Mouse (Mus musculus) forebrain, embryonic 16.5 days (tissue): Measurements from ENCODE around the gene Mrm1. TPM values are rescaled to one million over a fixed set of nuclear protein-coding genes. Genes with fewer than 3 reads are reported as not detected.
A peak's percentile ranks its signal among the peaks of the same experiment; 100 is the strongest.

Experiments used
- ATAC-seq: fragments of 200-750 bp; cut with Nextera tagmentation; 2 replicates; pipeline ENCODE4 v1.8.0; 2017; ENCODE audit warnings: mild to moderate bottlenecking, moderate library complexity
- H3K27ac ChIP-seq: fragments of 300-500 bp; sonication (generic); 2 replicates; pipeline ENCODE4 v1.5.1; 2014; ENCODE audit warnings: low read length, control low read depth
- H3K27me3 ChIP-seq: fragments of 300-500 bp; sonication (generic); replicated peaks from 2 replicates; pipeline ENCODE4 v1.6.1; 2014; ENCODE audit warnings: low read length; ENCODE audit not compliant: control insufficient read depth, insufficient read depth
- H3K36me3 ChIP-seq: fragments of 300-500 bp; sonication (generic); 2 replicates; pipeline ENCODE4 v1.6.1; 2014; ENCODE audit not compliant: control insufficient read depth, insufficient read depth
- H3K4me1 ChIP-seq: fragments of 300-500 bp; sonication (generic); replicated peaks from 2 replicates; pipeline ENCODE4 v1.6.1; 2014; ENCODE audit warnings: low read length; ENCODE audit not compliant: control insufficient read depth, insufficient read depth
- H3K4me2 ChIP-seq: fragments of 300-500 bp; sonication (generic); 2 replicates; pipeline ENCODE4 v1.6.1; 2014; ENCODE audit warnings: mild to moderate bottlenecking, low read length, control low read depth
- H3K4me3 ChIP-seq: fragments of 300-500 bp; sonication (generic); replicated peaks from 2 replicates; pipeline ENCODE4 v1.5.1; 2014; ENCODE audit warnings: mild to moderate bottlenecking, low read length, control low read depth
- H3K9ac ChIP-seq: fragments of 300-500 bp; sonication (generic); replicated peaks from 2 replicates; pipeline ENCODE4 v1.6.1; 2014; ENCODE audit warnings: low read depth, low read length, control low read depth
- H3K9me3 ChIP-seq: fragments of 300-500 bp; sonication (generic); 2 replicates; pipeline ENCODE4 v1.6.1; 2016; ENCODE audit warnings: low read length; ENCODE audit not compliant: control insufficient read depth
- WGBS: fragments of 180-500 bp; shearing (Covaris S2); extraction: QIAGEN DNeasy Blood & Tissue Kit; methylation state at CpG from one replicate; pipeline ENCODE4 v1.1.7; 2014; 5-methylcytosine and 5-hydroxymethylcytosine counted together
- polyA plus RNA-seq: library from polyadenylated mRNA; unstranded; fragments of >200 nt; fragmentation: Nextera tagmentation; extraction: Ambion mirVana; gene quantifications from 2 replicates; pipeline ENCODE4 v1.2.1, GENCODE M21; 2015

Mrm1 gene
- polyA plus RNA-seq, 1 experiment from 2014 or later: 15.9 TPM

DNA sequence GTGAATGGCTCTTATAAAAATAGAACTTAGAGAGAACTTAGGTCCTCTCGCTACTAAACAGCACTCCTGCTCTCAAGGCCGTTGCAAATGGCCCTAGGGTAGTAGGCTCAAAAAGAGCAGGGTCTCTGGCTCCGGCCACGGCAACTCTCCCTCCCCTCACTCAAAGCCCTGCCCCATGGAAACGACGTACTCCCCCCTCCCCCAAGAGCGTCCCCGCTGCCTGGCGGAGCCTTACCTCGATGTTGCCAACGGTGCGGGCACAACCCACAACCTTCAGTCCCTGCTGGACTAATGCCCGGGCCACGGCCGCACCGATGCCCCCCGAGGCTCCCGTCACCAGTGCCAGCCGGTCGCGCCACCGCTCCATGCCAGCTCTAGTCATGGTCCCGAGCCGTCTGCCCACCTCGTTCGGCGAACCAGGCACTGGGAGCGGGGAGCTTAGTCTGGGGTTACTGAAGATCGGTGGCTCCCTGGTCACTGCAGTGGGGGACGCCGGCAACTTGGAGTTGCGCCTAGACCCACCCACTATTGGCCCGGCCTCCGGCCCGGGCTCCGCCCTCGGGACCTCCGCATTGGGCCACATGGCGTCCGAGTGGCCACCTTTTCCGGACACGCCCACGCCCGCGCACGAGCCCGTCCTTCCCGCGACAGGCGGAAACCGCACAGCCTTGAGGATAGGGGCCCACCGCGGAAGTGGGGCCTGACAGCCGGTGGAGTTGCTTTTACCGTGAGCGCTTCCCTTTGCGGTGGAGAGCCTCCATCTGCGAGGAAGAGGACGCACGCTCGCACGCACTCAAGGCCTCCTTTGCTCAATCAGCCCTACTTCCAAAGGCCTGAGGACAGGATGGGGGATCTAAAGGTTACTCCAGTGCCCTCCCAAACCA, 9.4 kb upstream of the Mrm1 start, which contains the start of gene Dhrs11:
TSS of gene Dhrs11 (minus strand) at position 479 of the 884 bp plus-strand sequence.
- peak within 1 kb of the TSS; percentile 89 for H3K4me2 ChIP-seq
- H3K27me3 ChIP-seq: no peaks in the 10 kb centered on the region
- 0% methylated on average over 62 of the region's 62 CpGs for WGBS
- H3K9ac ChIP-seq: peak within 1 kb of the TSS; percentile 72
- H3K4me3 ChIP-seq: peak within 1 kb of the TSS; percentile 57
- no peak within 1 kb of the TSS for H3K27ac ChIP-seq
- H3K9me3 ChIP-seq: no peaks in the 10 kb centered on the region
- H3K36me3 ChIP-seq: peaks cover 3% of the 10 kb centered on the region
- peaks cover 13% of the 10 kb centered on the region for H3K4me1 ChIP-seq
- peak; percentile 86 for ATAC-seq

DNA sequence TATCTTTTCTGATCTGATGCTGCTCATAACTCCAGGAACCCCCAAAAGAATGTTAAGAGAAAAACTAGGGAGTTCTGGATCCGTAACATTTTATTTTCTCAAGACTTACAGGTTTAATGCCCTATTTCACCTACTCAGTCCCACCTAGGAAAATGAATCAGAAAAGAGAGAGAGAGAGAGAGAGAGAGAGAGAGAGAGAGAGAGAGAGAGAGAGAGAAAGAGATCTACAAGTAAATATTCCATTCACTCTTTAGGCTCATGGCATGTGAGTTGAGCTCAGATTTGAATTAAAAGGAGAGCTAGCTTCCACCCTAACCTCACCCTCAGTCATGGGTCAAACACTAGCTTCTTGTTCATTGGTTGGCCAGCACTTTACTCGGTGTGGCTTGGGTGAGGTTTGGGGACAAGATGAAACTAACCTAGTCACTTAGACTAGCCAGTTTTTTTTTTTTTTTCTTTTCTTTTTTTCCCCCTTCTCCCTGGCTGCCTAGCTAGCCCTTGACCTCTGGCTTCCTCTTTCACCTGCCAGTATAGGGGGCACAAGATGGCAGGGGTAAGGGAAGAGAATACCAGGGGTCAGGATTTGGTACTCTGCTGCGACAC, 8.7 kb upstream of the Mrm1 start:
- 51% methylated on average over 3 of the region's 3 CpGs for WGBS
- ATAC-seq: no peak
- Histone ChIP-seq H3K9me3 (no peaks in the 10 kb centered on the region), H3K27me3 (no peaks in the 10 kb centered on the region), H3K36me3 (no peaks in the 10 kb centered on the region; the same call in 1 of the 2 replicates), H3K4me2 (peak overlapping the region; percentile 89), H3K4me1 (peaks cover 13% of the 10 kb centered on the region), H3K9ac (peak overlapping the region; percentile 72; the same call in 1 of the 2 replicates), H3K4me3 (peak overlapping the region; percentile 57), H3K27ac (no peak overlapping the region)

DNA sequence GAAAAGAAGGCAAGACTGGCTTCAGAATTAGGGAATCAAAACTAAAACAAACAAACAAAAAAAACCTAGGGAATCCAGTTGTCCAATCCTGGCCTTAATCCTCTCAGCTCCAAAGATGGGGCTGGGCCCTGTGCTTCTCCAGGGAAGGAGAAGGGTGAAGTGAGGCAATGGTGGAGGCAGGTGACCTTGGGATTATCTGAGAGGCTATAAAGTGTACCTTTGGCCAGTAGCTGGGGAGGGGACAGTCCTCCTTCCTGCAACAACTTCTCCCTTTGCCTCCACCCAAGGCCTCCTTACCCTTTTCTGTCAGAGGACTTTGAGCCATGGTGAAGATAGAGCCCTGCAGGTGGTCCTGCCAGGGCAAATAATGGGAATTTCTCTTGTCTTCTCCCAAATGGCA, 8.2 kb upstream of the Mrm1 start:
- no peaks in the 10 kb centered on the region; the same call in 1 of the 2 replicates for H3K36me3 ChIP-seq
- H3K27me3 ChIP-seq: no peaks in the 10 kb centered on the region
- H3K9me3 ChIP-seq: no peaks in the 10 kb centered on the region
- no peak for ATAC-seq
- H3K4me1 ChIP-seq: peaks cover 13% of the 10 kb centered on the region
- H3K9ac ChIP-seq: no peak overlapping the region
- H3K4me3 ChIP-seq: no peak overlapping the region
- H3K4me2 ChIP-seq: no peak overlapping the region
- no peak overlapping the region for H3K27ac ChIP-seq

DNA sequence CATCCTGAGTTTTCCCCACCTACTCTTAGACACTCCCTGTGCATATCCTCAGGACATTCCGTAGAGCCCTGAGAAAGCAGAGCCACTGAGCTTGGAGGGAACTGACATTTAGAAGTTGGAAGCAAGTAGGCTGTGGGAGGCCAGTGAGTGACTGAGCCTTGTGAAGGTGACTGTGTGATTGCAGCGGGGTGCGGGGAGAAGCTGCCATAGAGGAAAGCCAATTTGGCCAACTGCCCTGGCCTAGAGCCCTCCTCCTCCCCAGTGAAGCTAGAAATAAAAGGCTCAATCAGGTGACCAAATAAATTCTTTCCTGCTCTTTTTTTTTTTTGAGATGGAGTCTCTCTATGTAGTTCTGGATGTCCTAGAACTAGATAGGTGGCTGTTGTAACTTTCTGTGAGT, 6.9 kb upstream of the Mrm1 start:
- Histone ChIP-seq H3K27ac (no peak overlapping the region), H3K4me2 (no peak overlapping the region), H3K9ac (no peak overlapping the region), H3K36me3 (no peaks in the 10 kb centered on the region; the same call in 1 of the 2 replicates), H3K4me1 (peaks cover 13% of the 10 kb centered on the region), H3K4me3 (no peak overlapping the region), H3K9me3 (no peaks in the 10 kb centered on the region), H3K27me3 (no peaks in the 10 kb centered on the region)
- 41% methylated on average over 3 of the region's 3 CpGs for WGBS
- no peak for ATAC-seq

DNA sequence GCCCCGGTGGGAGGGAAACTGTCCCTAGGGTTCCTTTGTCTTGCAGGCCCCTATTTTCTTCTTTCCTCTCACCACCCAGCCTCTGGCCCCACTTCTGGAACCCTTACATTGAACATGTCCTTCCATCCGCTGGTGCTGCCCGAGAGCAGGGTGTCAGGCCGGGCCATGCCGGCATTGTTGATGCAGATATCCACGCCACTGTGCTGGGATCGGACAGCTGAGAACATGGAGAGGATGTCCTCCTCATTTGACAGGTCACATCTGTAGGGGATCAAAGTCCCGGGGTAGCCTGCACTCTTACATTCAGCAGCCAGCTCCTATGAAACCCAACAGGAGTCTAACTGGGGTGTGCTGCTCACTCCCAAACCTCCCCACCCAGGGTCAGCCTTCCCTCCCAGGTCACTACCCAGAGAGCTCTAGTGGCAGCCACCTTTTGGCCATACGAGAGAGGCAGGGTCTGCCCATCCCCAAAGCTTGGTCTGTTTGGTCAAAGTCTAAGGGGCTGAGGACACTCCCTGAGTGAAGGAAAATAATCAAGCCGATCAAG, 6.0 kb upstream of the Mrm1 start:
- Histone ChIP-seq H3K9ac (no peak overlapping the region), H3K27ac (no peak overlapping the region), H3K36me3 (no peaks in the 10 kb centered on the region), H3K9me3 (no peaks in the 10 kb centered on the region), H3K4me1 (peaks cover 13% of the 10 kb centered on the region), H3K4me3 (no peak overlapping the region), H3K4me2 (no peak overlapping the region), H3K27me3 (no peaks in the 10 kb centered on the region)
- ATAC-seq: no peak
- WGBS: 91% methylated on average over 10 of the region's 10 CpGs

DNA sequence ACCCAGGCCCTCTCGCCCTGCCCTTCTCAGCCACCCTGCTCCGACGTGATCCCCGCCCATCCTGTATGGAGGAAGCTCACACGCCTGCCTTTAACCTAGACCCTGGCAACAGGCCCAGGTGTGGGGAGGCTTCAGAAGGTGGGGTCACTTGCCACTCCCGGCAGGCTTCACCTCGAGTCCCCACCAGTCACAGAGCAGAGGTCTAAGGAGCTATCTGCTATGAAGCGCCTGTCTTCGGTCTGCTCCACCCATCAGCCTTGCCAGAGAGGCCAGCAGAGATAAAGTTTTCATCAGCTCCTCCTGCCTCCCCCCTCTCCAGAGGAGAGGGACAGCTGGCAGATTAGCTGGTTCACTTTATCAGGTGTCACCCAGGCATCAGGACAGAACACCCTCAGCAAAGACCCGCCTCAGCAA, 4.2 kb upstream of the Mrm1 start:
- Histone ChIP-seq H3K9ac (no peak overlapping the region), H3K27me3 (no peaks in the 10 kb centered on the region), H3K9me3 (no peaks in the 10 kb centered on the region), H3K4me3 (no peak overlapping the region), H3K36me3 (no peaks in the 10 kb centered on the region), H3K4me2 (no peak overlapping the region), H3K4me1 (peaks cover 10% of the 10 kb centered on the region; the same call in 1 of the 2 replicates), H3K27ac (no peak overlapping the region)
- 67% methylated on average over 10 of the region's 10 CpGs for WGBS
- ATAC-seq: no peak

DNA sequence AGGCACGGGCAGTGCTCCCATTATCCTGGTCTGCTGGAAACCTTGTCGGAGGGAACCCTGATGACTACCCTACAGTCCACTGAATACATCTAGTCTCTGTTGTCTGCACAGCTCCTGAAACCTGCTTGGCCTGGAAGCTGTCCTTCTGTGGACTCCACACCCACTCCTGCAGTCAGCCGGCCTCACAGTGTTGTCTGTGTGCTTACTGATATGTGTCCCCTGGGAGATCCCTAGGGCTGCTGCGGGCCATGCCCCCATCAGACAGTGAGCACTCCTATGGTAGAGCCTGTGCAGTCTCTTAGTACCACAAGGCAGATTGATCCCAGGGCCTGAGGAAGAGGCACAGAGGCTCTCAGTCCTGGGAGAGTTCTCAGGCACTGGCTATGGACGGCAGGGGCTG, 3.2 kb upstream of the Mrm1 start:
- H3K27me3 ChIP-seq: no peaks in the 10 kb centered on the region
- no peak overlapping the region for H3K4me3 ChIP-seq
- no peak for ATAC-seq
- no peaks in the 10 kb centered on the region for H3K9me3 ChIP-seq
- H3K4me2 ChIP-seq: no peak overlapping the region
- no peak overlapping the region for H3K27ac ChIP-seq
- H3K9ac ChIP-seq: no peak overlapping the region
- WGBS: 85% methylated on average over 5 of the region's 5 CpGs
- no peaks in the 10 kb centered on the region for H3K36me3 ChIP-seq
- peaks cover 11% of the 10 kb centered on the region; the same call in 1 of the 2 replicates for H3K4me1 ChIP-seq

DNA sequence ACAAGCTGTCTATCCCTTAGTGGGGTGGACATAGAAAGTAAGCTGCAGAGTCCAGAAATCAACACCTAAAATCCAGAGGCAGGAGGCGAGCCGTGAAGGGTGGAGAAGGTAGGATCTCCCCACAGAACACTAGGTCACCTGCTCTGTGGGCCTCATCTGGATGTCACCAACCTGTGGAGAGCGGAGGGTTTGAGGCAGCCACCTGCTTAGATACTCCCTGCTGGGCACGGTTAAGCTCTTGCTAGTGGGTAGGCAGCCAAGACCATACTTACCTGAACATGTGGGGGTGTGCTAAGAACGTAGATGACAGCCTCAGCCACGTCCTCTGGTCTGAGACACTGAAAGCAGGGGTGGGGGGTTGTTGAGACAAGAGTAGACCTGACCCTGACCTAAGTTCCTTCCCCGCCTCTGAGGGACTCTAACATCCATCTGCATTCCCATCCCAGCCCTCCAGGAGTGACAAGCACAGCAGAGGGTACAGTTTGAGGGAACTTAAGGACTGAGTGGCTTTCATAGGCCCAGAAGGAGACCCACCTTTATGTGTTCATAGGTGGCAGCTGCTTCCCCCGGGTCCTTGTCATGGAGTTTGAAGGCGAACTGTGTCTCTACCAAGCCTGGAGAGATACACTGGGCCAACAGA, 1.9 kb upstream of the Mrm1 start:
- Histone ChIP-seq H3K4me1 (peaks cover 10% of the 10 kb centered on the region; the same call in 1 of the 2 replicates), H3K4me3 (no peak overlapping the region), H3K9me3 (no peaks in the 10 kb centered on the region), H3K36me3 (no peaks in the 10 kb centered on the region), H3K27me3 (no peaks in the 10 kb centered on the region), H3K9ac (no peak overlapping the region), H3K4me2 (no peak overlapping the region), H3K27ac (no peak overlapping the region)
- no peak for ATAC-seq
- WGBS: 90% methylated on average over 9 of the region's 9 CpGs
